Mouse (Mus musculus): ENCODE measurements around the gene Ddx56. TPM values are rescaled to one million over a fixed set of nuclear protein-coding genes. Genes with fewer than 3 reads are reported as not detected.

Gene Ddx56
- 45.9 and 67.8 TPM in 2 replicates for polyA plus RNA-seq (2015; fragmentation: Nextera tagmentation; extraction: Ambion mirVana)

DNA sequence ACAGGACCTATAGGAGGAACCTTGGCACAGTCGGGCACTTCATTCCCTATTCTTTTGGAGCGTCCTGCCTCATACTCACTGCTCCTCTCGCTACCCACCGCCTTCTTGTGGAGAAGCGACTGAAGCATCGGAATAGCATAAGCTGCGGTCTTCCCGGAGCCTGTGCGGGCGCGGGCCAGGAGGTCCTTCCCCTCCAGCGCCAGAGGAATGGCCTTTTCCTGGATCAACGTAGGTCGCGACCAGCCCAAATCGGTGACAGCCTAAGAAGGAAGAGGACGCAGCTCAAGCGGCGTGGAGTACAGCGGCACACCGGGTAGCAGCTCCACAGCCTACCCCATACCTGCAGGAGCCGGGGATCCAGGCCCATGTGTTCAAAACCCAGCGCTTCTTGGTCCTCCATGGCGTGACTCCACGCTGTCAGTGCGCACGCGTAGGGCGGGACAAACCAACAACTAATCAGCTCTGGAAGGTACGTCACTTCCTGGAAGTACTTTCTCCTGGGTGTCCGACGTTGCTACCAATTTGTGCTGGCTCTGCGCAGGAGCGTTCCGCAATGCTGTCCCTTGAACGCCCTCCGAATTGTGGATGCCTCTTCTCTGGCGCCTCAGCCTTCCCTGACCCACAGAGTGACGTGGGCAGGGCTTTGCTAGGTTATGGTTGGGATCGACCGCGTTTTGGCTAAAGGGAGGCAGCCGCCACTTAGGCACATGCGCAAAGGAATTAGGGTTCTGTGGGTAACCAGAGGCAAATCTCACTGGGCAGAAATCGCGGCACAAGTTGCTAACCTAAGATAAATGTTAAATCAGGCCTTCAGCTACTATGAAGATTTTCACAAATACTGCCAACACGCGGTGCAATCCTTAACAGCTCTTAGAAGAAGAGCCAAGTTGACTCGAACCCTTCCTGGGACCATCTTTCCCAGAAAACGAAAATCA is at the start of gene Ddx56:
Gene Ddx56, minus strand, starts transcription at position 453 of the 935 bp plus-strand sequence.

DNA sequence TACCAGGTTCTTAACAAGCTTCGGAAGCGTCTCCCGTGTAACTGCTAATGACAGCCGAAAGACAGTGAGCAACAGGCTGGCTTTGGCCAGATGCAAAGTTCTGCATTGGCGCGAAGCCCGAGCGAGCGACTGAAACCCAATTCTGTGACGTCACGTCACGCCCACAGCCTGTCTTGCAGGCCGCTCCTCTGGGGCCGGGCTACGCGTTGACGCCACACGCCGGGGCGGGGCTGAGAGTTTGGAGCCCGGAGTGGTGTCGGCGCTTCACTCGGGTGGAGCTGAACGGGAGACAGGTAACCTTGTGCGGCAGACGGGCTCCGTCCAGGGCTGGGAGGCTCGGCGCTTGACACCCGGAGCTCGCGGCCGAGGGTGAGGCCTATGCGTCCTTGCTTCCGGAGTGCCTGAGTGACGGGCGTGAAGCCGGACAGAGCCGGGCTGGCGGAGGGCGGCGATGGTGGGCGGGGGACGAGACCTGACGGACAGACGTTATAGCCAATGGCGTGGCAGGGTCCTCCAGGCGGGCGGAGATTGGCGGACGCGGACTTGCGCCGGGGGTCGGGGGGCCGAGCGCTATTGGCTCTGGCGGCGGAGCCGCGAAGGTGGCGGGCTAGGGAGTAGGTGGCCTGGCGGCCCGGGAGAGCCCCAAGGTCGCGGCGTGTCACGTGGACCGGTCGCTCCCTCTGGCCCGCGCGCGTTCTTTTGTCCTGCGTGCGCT is 24.0 kb upstream of the Ddx56 start, which contains the start of gene Ogdh:
Gene Ogdh, plus strand, starts transcription at position 233 of the 715 bp plus-strand sequence.

DNA sequence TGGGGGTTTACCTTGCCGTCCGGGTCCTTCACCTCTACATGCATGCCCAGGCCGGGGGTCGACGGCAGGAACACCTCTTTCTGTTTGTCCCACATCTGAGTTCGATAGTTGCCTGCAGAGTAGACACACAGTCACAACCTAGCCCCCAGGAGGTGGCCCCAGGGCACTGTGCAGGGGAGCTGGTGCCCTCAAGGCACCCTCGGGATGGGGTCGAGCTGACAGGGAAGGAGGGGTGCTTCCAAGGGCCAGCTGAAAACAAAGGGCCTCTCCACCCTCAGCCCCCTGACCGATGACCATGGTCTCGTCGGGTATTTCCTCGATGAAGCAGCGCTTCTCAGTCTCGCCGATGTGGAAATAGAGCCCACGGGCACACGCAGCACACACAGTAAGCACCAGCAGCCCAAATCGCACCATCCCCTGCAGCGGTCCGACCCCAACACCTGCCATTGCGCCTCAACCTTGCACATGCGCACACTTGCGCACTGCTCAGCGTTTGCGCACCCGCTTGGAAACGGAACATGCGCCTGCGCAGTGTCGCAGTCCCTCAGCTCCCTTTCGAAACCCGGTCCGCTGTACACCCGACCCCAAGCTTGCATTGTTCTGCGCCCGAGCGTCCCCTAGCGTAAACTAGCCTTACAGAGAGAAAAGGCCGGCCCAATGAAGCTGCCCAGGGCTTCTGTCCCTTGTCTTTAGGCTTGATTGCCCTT is 7.0 kb upstream of the Ddx56 start, which contains the start of gene Tmed4:
Gene Tmed4, minus strand, starts transcription at position 484 of the 707 bp plus-strand sequence.

DNA sequence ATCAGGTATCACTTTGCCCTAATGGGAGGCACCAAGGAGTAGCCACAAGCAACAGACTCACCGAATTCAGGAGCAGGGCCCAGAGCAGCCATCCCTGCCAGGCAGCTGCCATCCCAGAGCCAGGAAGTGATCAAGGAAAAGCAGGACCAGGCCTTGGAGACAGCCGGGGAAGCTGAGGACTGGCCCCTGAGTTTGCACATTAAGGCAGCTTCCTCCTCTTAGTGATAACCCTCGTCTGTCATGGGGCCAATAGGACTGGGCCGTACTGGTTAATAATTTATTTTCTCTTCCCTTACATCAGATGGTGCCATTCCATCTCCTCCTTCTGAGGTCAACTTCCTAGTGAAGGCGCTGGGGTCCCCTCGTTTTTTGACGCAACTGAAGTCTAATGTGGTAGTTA is 37.6 kb downstream of the Ddx56 start, which contains the start of gene Npc1l1:
Gene Npc1l1, minus strand, starts transcription at position 132 of the 400 bp plus-strand sequence.

Other genes with a start within 250 kb of the Ddx56 start
- gene Camk2b, start 201.4 kb downstream of the Ddx56 start, polyA plus RNA-seq (2015; fragmentation: Nextera tagmentation; extraction: Ambion mirVana): 9.7 and 10.8 TPM in 2 replicates
- 0.40 and 0.47 TPM in 2 replicates for gene A730071L15Rik, start 67.7 kb downstream of the Ddx56 start, polyA plus RNA-seq (2015; fragmentation: Nextera tagmentation; extraction: Ambion mirVana)
- 23.1 and 26.0 TPM in 2 replicates for gene Nudcd3, start 67.4 kb downstream of the Ddx56 start, polyA plus RNA-seq (2015; fragmentation: Nextera tagmentation; extraction: Ambion mirVana)
- 0.39 TPM in 1 of 2 replicates, not detected in the other for gene Npc1l1, start 37.6 kb downstream of the Ddx56 start, polyA plus RNA-seq (2015; fragmentation: Nextera tagmentation; extraction: Ambion mirVana)
- 109 and 133 TPM in 2 replicates for gene Tmed4, start 7.1 kb upstream of the Ddx56 start, polyA plus RNA-seq (2015; fragmentation: Nextera tagmentation; extraction: Ambion mirVana)
- gene Ogdh, start 23.9 kb upstream of the Ddx56 start, polyA plus RNA-seq (2015; fragmentation: Nextera tagmentation; extraction: Ambion mirVana): 66.6 and 113 TPM in 2 replicates
- gene Zmiz2, start 121.3 kb upstream of the Ddx56 start, polyA plus RNA-seq (2015; fragmentation: Nextera tagmentation; extraction: Ambion mirVana): 6.6 and 9.3 TPM in 2 replicates
- gene Ppia, start 147.7 kb upstream of the Ddx56 start, polyA plus RNA-seq (2015; fragmentation: Nextera tagmentation; extraction: Ambion mirVana): 5,985 and 7,192 TPM in 2 replicates
- 261 and 304 TPM in 2 replicates for gene H2afv, start 176.7 kb upstream of the Ddx56 start, polyA plus RNA-seq (2015; fragmentation: Nextera tagmentation; extraction: Ambion mirVana)
- 10.9 and 13.8 TPM in 2 replicates for gene Purb, start 208.1 kb upstream of the Ddx56 start, polyA plus RNA-seq (2015; fragmentation: Nextera tagmentation; extraction: Ambion mirVana)

All from adrenal gland, postnatal 0 days (tissue).